Mouse (Mus musculus) liver, embryonic 14.5 days (tissue): ENCODE results near the gene Gm10234. TPM values are rescaled to one million over a fixed set of nuclear protein-coding genes. Genes with fewer than 3 reads are reported as not detected.

Experiments
- ATAC-seq: fragments of 200-750 bp; cut with Nextera tagmentation; 2 replicates; pipeline ENCODE4 v1.8.0; 2017; ENCODE audit warnings: moderate number of reproducible peaks, mild to moderate bottlenecking, moderate library complexity; ENCODE audit not compliant: insufficient read depth
- DNase-seq, 3 experiments: peaks; one replicate each; pipeline ENCODE4 v3.0.0-alpha.2; 2012 to 2013; ENCODE audit warnings: low read depth in 3 of 3, low spot score in 3 of 3
- H3K27ac ChIP-seq: fragments of 300-500 bp; sonication (generic); 2 replicates; pipeline ENCODE4 v1.5.1; 2014; ENCODE audit warnings: moderate library complexity, mild to moderate bottlenecking, control low read depth, inconsistent platforms
- H3K27me3 ChIP-seq: fragments of 300-500 bp; sonication (generic); 2 replicates; pipeline ENCODE4 v1.6.1; 2014; ENCODE audit warnings: mild to moderate bottlenecking, low read length, moderate library complexity; ENCODE audit not compliant: control insufficient read depth, insufficient read depth
- H3K36me3 ChIP-seq: fragments of 300-500 bp; sonication (generic); replicated peaks from 2 replicates; pipeline ENCODE4 v1.6.1; 2014; ENCODE audit warnings: low read depth; ENCODE audit not compliant: control insufficient read depth, insufficient read depth
- H3K4me1 ChIP-seq, 2 experiments: fragments of 200-500 bp in 1 of 2; fragments of 300-500 bp in 1 of 2; sonication (generic) in 1 of 2; replicated peaks; 2 replicates each; pipeline ENCODE4 v1.6.1; 2012 to 2014; ENCODE audit warnings: antibody characterized with exemption in 1 of 2, inconsistent platforms in 1 of 2, low read length in 1 of 2; ENCODE audit not compliant: control insufficient read depth in 2 of 2, insufficient read depth in 2 of 2
- H3K4me2 ChIP-seq: fragments of 300-500 bp; sonication (generic); 2 replicates; pipeline ENCODE4 v1.6.1; 2014; ENCODE audit warnings: low read depth, mild to moderate bottlenecking, control low read depth, moderate library complexity
- H3K4me3 ChIP-seq, 2 experiments: fragments of 200-500 bp in 1 of 2; fragments of 300-500 bp in 1 of 2; sonication (generic) in 1 of 2; 2 replicates each; pipeline ENCODE4 v1.5.1; 2012 to 2014; ENCODE audit warnings: low read depth in 2 of 2, low read length in 2 of 2, mild to moderate bottlenecking in 2 of 2, control low read depth in 1 of 2, inconsistent platforms in 1 of 2, moderate library complexity in 1 of 2; ENCODE audit not compliant: insufficient read depth in 1 of 2
- H3K9ac ChIP-seq: fragments of 300-500 bp; sonication (generic); replicated peaks from 2 replicates; pipeline ENCODE4 v1.6.1; 2014; ENCODE audit warnings: mild to moderate bottlenecking, control low read depth, moderate library complexity
- H3K9me3 ChIP-seq: fragments of 300-500 bp; sonication (generic); 2 replicates; pipeline ENCODE4 v1.6.1; 2016; ENCODE audit warnings: low read length, mixed read lengths; ENCODE audit not compliant: control insufficient read depth
- CTCF ChIP-seq: IDR thresholded peaks from 2 replicates; pipeline ENCODE4 v1.5.1; 2016; ENCODE audit warnings: antibody characterized with exemption, low read depth, control low read depth
- EP300 ChIP-seq: IDR thresholded peaks from 2 replicates; pipeline ENCODE4 v1.6.1; 2016; ENCODE audit warnings: antibody characterized with exemption, low read depth
- WGBS: fragments of 180-500 bp; shearing (Covaris S2); extraction: QIAGEN DNeasy Blood & Tissue Kit; methylation state at CpG from one replicate; pipeline ENCODE4 v1.1.7; 2014; ENCODE audit not compliant: insufficient replicate concordance; 5-methylcytosine and 5-hydroxymethylcytosine counted together
- polyA plus RNA-seq, 2 experiments: library from polyadenylated mRNA; depleted of rRNA in 1 of 2; stranded (reverse) in 1 of 2; unstranded in 1 of 2; fragments of >200 nt; fragmentation: Nextera tagmentation in 1 of 2; extraction: Ambion mirVana in 1 of 2; gene quantifications; 2 replicates each; pipeline versions ENCODE4 v1.2.1 to v1.2.3; 2012 to 2014

Gm10234 gene
- polyA plus RNA-seq, 2 experiments: not detected

DNA sequence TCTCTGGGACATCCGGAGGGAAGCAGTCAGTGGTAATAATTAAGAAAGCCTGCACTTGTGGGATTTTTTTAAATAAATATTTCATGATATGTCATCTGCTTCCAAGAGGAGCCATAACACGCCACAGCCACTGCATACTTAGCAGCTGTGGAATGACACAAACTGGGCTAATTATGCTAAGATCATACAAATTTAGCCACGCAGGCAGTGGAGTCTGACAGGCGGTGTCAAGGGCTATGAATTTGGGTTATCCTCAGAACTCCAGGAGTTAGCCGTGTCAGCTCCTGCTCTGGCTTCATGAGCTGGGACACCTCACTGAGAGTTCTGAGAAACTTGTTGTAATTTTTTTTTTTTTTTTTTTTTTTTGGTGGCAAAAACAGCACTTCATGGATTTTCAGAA lies 40.8 kb downstream of the Gm10234 start:
- no peak overlapping the region for H3K4me3 ChIP-seq
- DNase-seq (no peak), ATAC-seq (no peak)
- no peak overlapping the region for H3K4me2 ChIP-seq
- no peaks in the 10 kb centered on the region for H3K4me1 ChIP-seq
- H3K36me3 ChIP-seq: no peaks in the 10 kb centered on the region
- no peaks in the 10 kb centered on the region for H3K27me3 ChIP-seq
- H3K9me3 ChIP-seq: no peaks in the 10 kb centered on the region
- no peak overlapping the region for H3K27ac ChIP-seq
- no peak overlapping the region for H3K9ac ChIP-seq
- TF ChIP-seq EP300: no peak
- TF ChIP-seq CTCF: no peak
- 63% methylated on average over 5 of the region's 5 CpGs for WGBS

GRCm38 (mm10) chr6:95371811-95372210 lies 49.9 kb downstream of the Gm10234 start:
- Histone ChIP-seq H3K4me3 (no peak overlapping the region), H3K4me2 (no peak overlapping the region), H3K4me1 (no peaks in the 10 kb centered on the region), H3K9ac (no peak overlapping the region), H3K27ac (no peak overlapping the region), H3K27me3 (no peaks in the 10 kb centered on the region), H3K36me3 (no peaks in the 10 kb centered on the region), H3K9me3 (no peaks in the 10 kb centered on the region)
- ATAC-seq: no peak
- TF ChIP-seq CTCF (no peak), EP300 (no peak)
- DNase-seq: no peak
- WGBS: 69% methylated on average over 4 of the region's 4 CpGs

Other genes starting within 250 kb of the Gm10234 start
- 1.5 and 2.4 TPM in 2 replicates for gene Kbtbd8, start 204.9 kb upstream of the Gm10234 start, polyA plus RNA-seq (2012; rRNA removed)
- gene Kbtbd8, start 204.9 kb upstream of the Gm10234 start, polyA plus RNA-seq (2014; fragmentation: Nextera tagmentation; extraction: Ambion mirVana): 4.5 and 5.4 TPM in 2 replicates